Mouse (Mus musculus): ENCODE results near the gene Arrdc2. TPM values are rescaled to one million over a fixed set of nuclear protein-coding genes. Genes with fewer than 3 reads are reported as not detected.
A peak's percentile ranks its signal among the peaks of the same experiment; 100 is the strongest.

The Arrdc2 gene
- polyA plus RNA-seq, 1 experiment: 49.9 TPM

GRCm38 (mm10) chr8:70801830-70802229 is 37.7 kb downstream of the Arrdc2 start:
- Histone ChIP-seq H3K4me1 (ENCODE audit: control insufficient read depth, insufficient read depth, insufficient read length, low read length) (peaks cover 20% of the 10 kb centered on the region), H3K36me3 (ENCODE audit: control insufficient read depth, insufficient read depth, low read length) (no peaks in the 10 kb centered on the region), H3K4me3 (ENCODE audit: low read depth, low read length) (no peak overlapping the region), H3K27me3 (ENCODE audit: control insufficient read depth, insufficient read depth, low read length) (peaks cover 12% of the 10 kb centered on the region), H3K27ac (ENCODE audit: insufficient read depth, low read depth, low read length) (no peak overlapping the region)
- WGBS: 79% methylated on average over 1 of the region's 1 CpGs
- no peak for TF ChIP-seq POLR2A (IDR thresholded peaks at IDR 0.05; ENCODE audit: low read depth, low read length)
- TF ChIP-seq CTCF (IDR thresholded peaks at IDR 0.05; ENCODE audit: extremely low read depth, insufficient read length, insufficient replicate concordance, low read depth, low read length): no peak

GRCm38 (mm10) chr8:70801156-70801555 is 38.4 kb downstream of the Arrdc2 start:
- Histone ChIP-seq H3K4me1 (ENCODE audit: control insufficient read depth, insufficient read depth, insufficient read length, low read length) (peaks cover 23% of the 10 kb centered on the region), H3K4me3 (ENCODE audit: low read depth, low read length) (no peak overlapping the region)
- 59% methylated on average over 15 of the region's 15 CpGs for WGBS

DNA sequence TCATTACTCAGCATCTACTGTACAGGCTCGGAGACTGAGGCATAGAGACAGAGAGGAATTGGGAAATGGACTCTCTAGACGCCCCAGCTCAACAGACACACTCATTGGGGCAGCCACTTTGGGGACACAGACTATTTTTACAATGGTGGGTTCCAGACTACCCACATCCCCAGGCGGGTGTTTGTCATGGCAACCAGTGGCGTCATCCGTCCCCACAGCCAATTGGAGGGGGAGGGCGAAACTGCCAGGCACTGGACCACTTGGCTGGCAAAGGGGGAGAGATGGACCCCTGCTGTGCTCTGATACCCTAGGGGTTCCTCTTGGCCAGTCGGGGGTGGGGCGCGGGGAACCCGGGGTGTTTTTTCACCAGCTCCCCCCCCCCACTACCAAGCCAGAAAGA is 38.9 kb downstream of the Arrdc2 start:
- no peak overlapping the region for H3K4me3 ChIP-seq (ENCODE audit: low read depth, low read length)
- no peaks in the 10 kb centered on the region for H3K36me3 ChIP-seq (ENCODE audit: control insufficient read depth, insufficient read depth, low read length)
- H3K27ac ChIP-seq (ENCODE audit: insufficient read depth, low read depth, low read length): no peak overlapping the region
- TF ChIP-seq POLR2A (IDR thresholded peaks at IDR 0.05; ENCODE audit: low read depth, low read length) (no peak), CTCF (IDR thresholded peaks at IDR 0.05; ENCODE audit: extremely low read depth, insufficient read length, insufficient replicate concordance, low read depth, low read length) (no peak)
- peaks cover 27% of the 10 kb centered on the region for H3K4me1 ChIP-seq (ENCODE audit: control insufficient read depth, insufficient read depth, insufficient read length, low read length)
- H3K27me3 ChIP-seq (ENCODE audit: control insufficient read depth, insufficient read depth, low read length): peaks cover 12% of the 10 kb centered on the region
- WGBS: 75% methylated on average over 10 of the region's 10 CpGs

More at GRCm38 (mm10) chr8:70801156-70801555, 38.4 kb downstream of the Arrdc2 start:
- Histone ChIP-seq H3K36me3 (ENCODE audit: control insufficient read depth, insufficient read depth, low read length) (no peaks in the 10 kb centered on the region), H3K27me3 (ENCODE audit: control insufficient read depth, insufficient read depth, low read length) (peaks cover 12% of the 10 kb centered on the region), H3K27ac (ENCODE audit: insufficient read depth, low read depth, low read length) (no peak overlapping the region)
- TF ChIP-seq CTCF (IDR thresholded peaks at IDR 0.05; ENCODE audit: extremely low read depth, insufficient read length, insufficient replicate concordance, low read depth, low read length): no peak
- TF ChIP-seq POLR2A (IDR thresholded peaks at IDR 0.05; ENCODE audit: low read depth, low read length): no peak

GRCm38 (mm10) chr8:70798281-70798680 is 41.2 kb downstream of the Arrdc2 start:
- 11% methylated on average over 15 of the region's 15 CpGs for WGBS
- Histone ChIP-seq H3K36me3 (ENCODE audit: control insufficient read depth, insufficient read depth, low read length) (no peaks in the 10 kb centered on the region), H3K4me1 (ENCODE audit: control insufficient read depth, insufficient read depth, insufficient read length, low read length) (peaks cover 17% of the 10 kb centered on the region), H3K4me3 (ENCODE audit: low read depth, low read length) (peak overlapping the region; percentile 77), H3K27ac (ENCODE audit: insufficient read depth, low read depth, low read length) (peak overlapping the region; percentile 87), H3K27me3 (ENCODE audit: control insufficient read depth, insufficient read depth, low read length) (no peaks in the 10 kb centered on the region; the same call in 1 of the 2 replicates)
- TF ChIP-seq POLR2A (IDR thresholded peaks at IDR 0.05; ENCODE audit: low read depth, low read length) (no peak), CTCF (IDR thresholded peaks at IDR 0.05; ENCODE audit: extremely low read depth, insufficient read length, insufficient replicate concordance, low read depth, low read length) (no peak)

GRCm38 (mm10) chr8:70797081-70798070 is 42.1 kb downstream of the Arrdc2 start:
- H3K4me1 ChIP-seq (ENCODE audit: control insufficient read depth, insufficient read depth, insufficient read length, low read length): peaks cover 25% of the 10 kb centered on the region
- peak overlapping the region; percentile 77 for H3K4me3 ChIP-seq (ENCODE audit: low read depth, low read length)
- no peaks in the 10 kb centered on the region; the same call in 1 of the 2 replicates for H3K27me3 ChIP-seq (ENCODE audit: control insufficient read depth, insufficient read depth, low read length)
- TF ChIP-seq POLR2A (IDR thresholded peaks at IDR 0.05; ENCODE audit: low read depth, low read length): 0 out of 2 replicates have a peak, but pooled peaks have one; percentile 10
- no peak for TF ChIP-seq CTCF (IDR thresholded peaks at IDR 0.05; ENCODE audit: extremely low read depth, insufficient read length, insufficient replicate concordance, low read depth, low read length)
- peak overlapping the region; percentile 87 for H3K27ac ChIP-seq (ENCODE audit: insufficient read depth, low read depth, low read length)
- H3K36me3 ChIP-seq (ENCODE audit: control insufficient read depth, insufficient read depth, low read length): no peaks in the 10 kb centered on the region
- WGBS: under 1% methylated on average over 57 of the region's 57 CpGs

DNA sequence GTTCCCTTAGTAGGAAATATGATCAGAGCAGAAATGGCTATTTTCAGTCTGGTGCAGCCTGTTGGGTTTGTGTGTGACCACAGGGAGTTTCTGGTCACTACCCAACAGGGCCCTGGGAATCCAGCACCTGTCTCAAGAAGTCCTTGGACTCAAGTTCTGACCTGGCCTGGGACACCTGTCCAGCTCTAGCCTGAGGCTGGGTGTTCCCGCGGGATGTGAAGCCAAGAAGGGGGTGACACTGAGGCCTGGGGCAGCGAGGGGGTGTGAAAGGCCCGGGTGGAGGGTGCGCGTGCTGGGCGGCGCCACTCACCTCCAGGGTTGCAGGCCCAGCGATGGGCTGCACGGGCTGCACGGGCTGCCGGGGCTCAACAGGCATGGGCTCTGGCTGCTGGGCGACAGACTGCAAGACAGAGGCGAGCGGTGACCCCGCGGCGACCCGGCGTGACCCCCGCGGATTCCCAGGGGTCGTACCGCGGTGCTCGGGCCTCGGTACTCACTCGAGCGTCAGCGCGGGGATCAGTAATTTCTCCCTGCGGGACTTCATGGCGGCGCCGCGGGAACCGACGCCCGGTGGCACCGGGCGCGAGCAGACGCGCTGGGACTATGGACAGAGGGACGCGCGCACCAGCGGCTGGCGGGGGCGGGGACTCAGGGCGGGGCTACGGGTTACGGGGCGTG is 43.0 kb downstream of the Arrdc2 start:
- 3% methylated on average over 54 of the region's 54 CpGs for WGBS
- Histone ChIP-seq H3K27me3 (ENCODE audit: control insufficient read depth, insufficient read depth, low read length) (no peaks in the 10 kb centered on the region; the same call in 1 of the 2 replicates), H3K4me3 (ENCODE audit: low read depth, low read length) (peak overlapping the region; percentile 77), H3K36me3 (ENCODE audit: control insufficient read depth, insufficient read depth, low read length) (no peaks in the 10 kb centered on the region), H3K27ac (ENCODE audit: insufficient read depth, low read depth, low read length) (peak overlapping the region; percentile 34), H3K4me1 (ENCODE audit: control insufficient read depth, insufficient read depth, insufficient read length, low read length) (peaks cover 28% of the 10 kb centered on the region)
- TF ChIP-seq CTCF (IDR thresholded peaks at IDR 0.05; ENCODE audit: extremely low read depth, insufficient read length, insufficient replicate concordance, low read depth, low read length): no peak
- TF ChIP-seq POLR2A (IDR thresholded peaks at IDR 0.05; ENCODE audit: low read depth, low read length): peak; percentile 49; the same call in 1 of the 2 replicates
